Mouse (Mus musculus): ENCODE results near the gene Clec2e. TPM values are rescaled to one million over a fixed set of nuclear protein-coding genes. Genes with fewer than 3 reads are reported as not detected.
A peak's percentile ranks its signal among the peaks of the same experiment; 100 is the strongest.
"Not testable (repeated sequence)": the region's sequence is repeated elsewhere in the genome, so short reads cannot be mapped to it uniquely, and the experiment has no call there.

Clec2e gene
- polyA plus RNA-seq, 1 experiment from 2014 or later, result not detected

GRCm38 (mm10) chr6:129112526-129112925, 11.8 kb upstream of the Clec2e start:
- Histone ChIP-seq H3K4me3 (ENCODE audit: low read length) (no peak overlapping the region), H3K4me2 (ENCODE audit: low read depth, low read length) (no peak overlapping the region), H3K36me3 (ENCODE audit: control insufficient read depth, insufficient read depth, low read length) (no peaks in the 10 kb centered on the region), H3K27ac (ENCODE audit: low read length) (peak overlapping the region; percentile 68), H3K9ac (ENCODE audit: low read length) (no peak overlapping the region), H3K4me1 (replicated peaks; ENCODE audit: control insufficient read depth, insufficient read depth, low read length) (no peaks in the 10 kb centered on the region; the same call in 1 of the 2 replicates), H3K9me3 (ENCODE audit: control insufficient read depth, low read length) (peaks cover 4% of the 10 kb centered on the region; the same call in 1 of the 2 replicates), H3K27me3 (ENCODE audit: control insufficient read depth, insufficient read depth, low read depth, low read length) (no peaks in the 10 kb centered on the region)
- no peak for ATAC-seq (ENCODE audit: low read depth)
- 38% methylated on average over 1 of the region's 1 CpGs for WGBS

- ATAC-seq (ENCODE audit: low read depth), result no peak
- no peak overlapping the region for H3K9ac ChIP-seq (ENCODE audit: low read length)
- H3K4me1 ChIP-seq (replicated peaks; ENCODE audit: control insufficient read depth, insufficient read depth, low read length), result no peaks in the 10 kb centered on the region; the same call in 1 of the 2 replicates
- H3K9me3 ChIP-seq (ENCODE audit: control insufficient read depth, low read length), result no peaks in the 10 kb centered on the region
- no peak overlapping the region for H3K27ac ChIP-seq (ENCODE audit: low read length)
- no peak overlapping the region for H3K4me3 ChIP-seq (ENCODE audit: low read length)
- H3K27me3 ChIP-seq (ENCODE audit: control insufficient read depth, insufficient read depth, low read depth, low read length), result no peaks in the 10 kb centered on the region
- no peaks in the 10 kb centered on the region for H3K36me3 ChIP-seq (ENCODE audit: control insufficient read depth, insufficient read depth, low read length)
- no peak overlapping the region for H3K4me2 ChIP-seq (ENCODE audit: low read depth, low read length)
Observed at GRCm38 (mm10) chr6:129107916-129108315, 7.2 kb upstream of the Clec2e start.

GRCm38 (mm10) chr6:129102858-129103555, 2.3 kb upstream of the Clec2e start:
- Histone ChIP-seq H3K4me2 (ENCODE audit: low read depth, low read length) (no peak overlapping the region), H3K36me3 (ENCODE audit: control insufficient read depth, insufficient read depth, low read length) (no peaks in the 10 kb centered on the region), H3K27ac (ENCODE audit: low read length) (no peak overlapping the region; the same call in 1 of the 2 replicates), H3K4me3 (ENCODE audit: low read length) (no peak overlapping the region), H3K27me3 (ENCODE audit: control insufficient read depth, insufficient read depth, low read depth, low read length) (no peaks in the 10 kb centered on the region), H3K9me3 (ENCODE audit: control insufficient read depth, low read length) (no peaks in the 10 kb centered on the region), H3K4me1 (replicated peaks; ENCODE audit: control insufficient read depth, insufficient read depth, low read length) (no peaks in the 10 kb centered on the region), H3K9ac (ENCODE audit: low read length) (no peak overlapping the region)
- ATAC-seq (ENCODE audit: low read depth), result 0 out of 2 replicates have a peak, but pooled peaks have one; percentile 56
- WGBS, result 59% methylated on average over 4 of the region's 4 CpGs

- Histone ChIP-seq H3K4me3 (ENCODE audit: low read length) (no peak overlapping the region), H3K4me1 (replicated peaks; ENCODE audit: control insufficient read depth, insufficient read depth, low read length) (no peaks in the 10 kb centered on the region), H3K36me3 (ENCODE audit: control insufficient read depth, insufficient read depth, low read length) (no peaks in the 10 kb centered on the region), H3K4me2 (ENCODE audit: low read depth, low read length) (no peak overlapping the region), H3K9me3 (ENCODE audit: control insufficient read depth, low read length) (no peaks in the 10 kb centered on the region), H3K27ac (ENCODE audit: low read length) (no peak overlapping the region), H3K9ac (ENCODE audit: low read length) (no peak overlapping the region), H3K27me3 (ENCODE audit: control insufficient read depth, insufficient read depth, low read depth, low read length) (no peaks in the 10 kb centered on the region)
- 74% methylated on average over 1 of the region's 1 CpGs for WGBS
- no peak for ATAC-seq (ENCODE audit: low read depth)
Observed at GRCm38 (mm10) chr6:129101604-129102003, 891 bp upstream of the Clec2e start.

- ATAC-seq (ENCODE audit: low read depth), result no peak
Observed at GRCm38 (mm10) chr6:129097929-129098328, 2.8 kb downstream of the Clec2e start.

GRCm38 (mm10) chr6:129095166-129095565, 5.5 kb downstream of the Clec2e start:
- Histone ChIP-seq H3K9ac (ENCODE audit: low read length) (no peak overlapping the region), H3K9me3 (ENCODE audit: control insufficient read depth, low read length) (no peaks in the 10 kb centered on the region; the same call in 1 of the 2 replicates), H3K36me3 (ENCODE audit: control insufficient read depth, insufficient read depth, low read length) (no peaks in the 10 kb centered on the region), H3K4me1 (replicated peaks; ENCODE audit: control insufficient read depth, insufficient read depth, low read length) (no peaks in the 10 kb centered on the region), H3K4me2 (ENCODE audit: low read depth, low read length) (no peak overlapping the region), H3K4me3 (ENCODE audit: low read length) (no peak overlapping the region), H3K27me3 (ENCODE audit: control insufficient read depth, insufficient read depth, low read depth, low read length) (no peaks in the 10 kb centered on the region), H3K27ac (ENCODE audit: low read length) (no peak overlapping the region)
- peak; percentile 54; the same call in 1 of the 2 replicates for ATAC-seq (ENCODE audit: low read depth)

More at GRCm38 (mm10) chr6:129097929-129098328, 2.8 kb downstream of the Clec2e start:
- Histone ChIP-seq H3K4me3 (ENCODE audit: low read length) (no peak overlapping the region), H3K36me3 (ENCODE audit: control insufficient read depth, insufficient read depth, low read length) (no peaks in the 10 kb centered on the region), H3K27ac (ENCODE audit: low read length) (no peak overlapping the region), H3K27me3 (ENCODE audit: control insufficient read depth, insufficient read depth, low read depth, low read length) (no peaks in the 10 kb centered on the region), H3K4me1 (replicated peaks; ENCODE audit: control insufficient read depth, insufficient read depth, low read length) (no peaks in the 10 kb centered on the region), H3K4me2 (ENCODE audit: low read depth, low read length) (no peak overlapping the region), H3K9ac (ENCODE audit: low read length) (no peak overlapping the region), H3K9me3 (ENCODE audit: control insufficient read depth, low read length) (no peaks in the 10 kb centered on the region)
- WGBS, result 27% methylated on average over 1 of the region's 1 CpGs

GRCm38 (mm10) chr6:129088596-129088995, 12.1 kb downstream of the Clec2e start:
- H3K9ac ChIP-seq (ENCODE audit: low read length); H3K4me3 ChIP-seq (ENCODE audit: low read length); H3K4me2 ChIP-seq (ENCODE audit: low read depth, low read length); H3K27me3 ChIP-seq (ENCODE audit: control insufficient read depth, insufficient read depth, low read depth, low read length); H3K36me3 ChIP-seq (ENCODE audit: control insufficient read depth, insufficient read depth, low read length); ATAC-seq (ENCODE audit: low read depth); H3K9me3 ChIP-seq (ENCODE audit: control insufficient read depth, low read length); H3K27ac ChIP-seq (ENCODE audit: low read length); H3K4me1 ChIP-seq (replicated peaks; ENCODE audit: control insufficient read depth, insufficient read depth, low read length): not testable (repeated sequence)
- 93% methylated on average over 8 of the region's 8 CpGs for WGBS

GRCm38 (mm10) chr6:129088161-129088560, 12.6 kb downstream of the Clec2e start:
- ATAC-seq (ENCODE audit: low read depth), result no peak
- Histone ChIP-seq H3K9ac (ENCODE audit: low read length) (no peak overlapping the region), H3K4me1 (replicated peaks; ENCODE audit: control insufficient read depth, insufficient read depth, low read length) (no peaks in the 10 kb centered on the region), H3K4me3 (ENCODE audit: low read length) (no peak overlapping the region), H3K4me2 (ENCODE audit: low read depth, low read length) (no peak overlapping the region), H3K36me3 (ENCODE audit: control insufficient read depth, insufficient read depth, low read length) (no peaks in the 10 kb centered on the region), H3K9me3 (ENCODE audit: control insufficient read depth, low read length) (no peaks in the 10 kb centered on the region; the same call in 1 of the 2 replicates), H3K27ac (ENCODE audit: low read length) (no peak overlapping the region), H3K27me3 (ENCODE audit: control insufficient read depth, insufficient read depth, low read depth, low read length) (no peaks in the 10 kb centered on the region)
- WGBS, result 70% methylated on average over 1 of the region's 1 CpGs

- whole genome bisulfite sequencing, result 80% methylated on average over 2 of the region's 2 CpGs
Observed at GRCm38 (mm10) chr6:129086031-129086430, 14.7 kb downstream of the Clec2e start.

More at GRCm38 (mm10) chr6:129086031-129086430, 14.7 kb downstream of the Clec2e start:
- H3K4me3 ChIP-seq (ENCODE audit: low read length); H3K9ac ChIP-seq (ENCODE audit: low read length); ATAC-seq (ENCODE audit: low read depth); H3K36me3 ChIP-seq (ENCODE audit: control insufficient read depth, insufficient read depth, low read length); H3K4me1 ChIP-seq (replicated peaks; ENCODE audit: control insufficient read depth, insufficient read depth, low read length); H3K4me2 ChIP-seq (ENCODE audit: low read depth, low read length); H3K27me3 ChIP-seq (ENCODE audit: control insufficient read depth, insufficient read depth, low read depth, low read length); H3K27ac ChIP-seq (ENCODE audit: low read length); H3K9me3 ChIP-seq (ENCODE audit: control insufficient read depth, low read length): not testable (repeated sequence)
